Mouse (Mus musculus): Measurements from ENCODE around the gene Arhgap30. TPM values are rescaled to one million over a fixed set of nuclear protein-coding genes. Genes with fewer than 3 reads are reported as not detected.

Gene Arhgap30
- polyA plus RNA-seq, 1 experiment from 2014 or later = 0.74 TPM

GRCm38 (mm10) chr1:171441466-171442412 is 53.0 kb downstream of the Arhgap30 start:
- H3K4me3 ChIP-seq = no peak overlapping the region

DNA sequence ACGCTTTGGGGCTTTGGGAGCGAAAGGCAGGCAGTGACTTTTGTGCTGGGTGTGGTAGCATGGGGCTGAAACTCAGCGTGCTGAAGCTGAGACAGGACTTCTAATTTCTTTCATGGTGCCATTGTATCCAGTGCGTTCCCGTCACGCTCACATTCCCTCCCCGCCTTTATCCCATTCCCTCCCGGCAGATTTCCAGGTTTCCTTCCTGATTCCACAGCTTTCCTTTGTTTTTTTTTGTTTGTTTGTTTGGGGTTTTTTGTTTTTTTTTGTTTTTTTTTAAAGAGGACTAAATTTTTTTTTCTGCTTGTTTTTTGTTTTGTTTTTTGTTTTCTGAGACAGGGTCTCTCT is 53.6 kb downstream of the Arhgap30 start:
- H3K9me3 ChIP-seq = peaks cover 7% of the 10 kb centered on the region; the same call in 1 of the 2 replicates
- 79% methylated on average over 8 of the region's 8 CpGs for WGBS
- DNase-seq (ENCODE audit: extremely low spot score, low spot score) = no peak
- H3K4me3 ChIP-seq = no peak overlapping the region
- H3K27ac ChIP-seq = no peak overlapping the region
- H3K36me3 ChIP-seq (replicated peaks) = no peaks in the 10 kb centered on the region
- peaks cover 35% of the 10 kb centered on the region for H3K27me3 ChIP-seq (ENCODE audit: poor library complexity, severe bottlenecking)
- peaks cover 25% of the 10 kb centered on the region for H3K4me1 ChIP-seq

More at GRCm38 (mm10) chr1:171441466-171442412, 53.0 kb downstream of the Arhgap30 start:
- H3K27me3 ChIP-seq (ENCODE audit: poor library complexity, severe bottlenecking) = peaks cover 41% of the 10 kb centered on the region
- WGBS = 65% methylated on average over 7 of the region's 7 CpGs
- H3K4me1 ChIP-seq = peaks cover 28% of the 10 kb centered on the region
- H3K27ac ChIP-seq = no peak overlapping the region
- no peak for DNase-seq (ENCODE audit: extremely low spot score, low spot score)
- peaks cover 7% of the 10 kb centered on the region; the same call in 1 of the 2 replicates for H3K9me3 ChIP-seq
- H3K36me3 ChIP-seq (replicated peaks) = no peaks in the 10 kb centered on the region

- no peak overlapping the region for H3K4me3 ChIP-seq
- H3K27me3 ChIP-seq (ENCODE audit: poor library complexity, severe bottlenecking) = peaks cover 8% of the 10 kb centered on the region
- peaks cover 4% of the 10 kb centered on the region for H3K4me1 ChIP-seq
- H3K27ac ChIP-seq = no peak overlapping the region
- peaks cover 7% of the 10 kb centered on the region; the same call in 1 of the 2 replicates for H3K9me3 ChIP-seq
- WGBS = 93% methylated on average over 5 of the region's 5 CpGs
- H3K36me3 ChIP-seq (replicated peaks) = no peaks in the 10 kb centered on the region
- DNase-seq (ENCODE audit: extremely low spot score, low spot score) = no peak
These were observed 56.3 kb downstream of the Arhgap30 start for GRCm38 (mm10) chr1:171445050-171445449.

DNA sequence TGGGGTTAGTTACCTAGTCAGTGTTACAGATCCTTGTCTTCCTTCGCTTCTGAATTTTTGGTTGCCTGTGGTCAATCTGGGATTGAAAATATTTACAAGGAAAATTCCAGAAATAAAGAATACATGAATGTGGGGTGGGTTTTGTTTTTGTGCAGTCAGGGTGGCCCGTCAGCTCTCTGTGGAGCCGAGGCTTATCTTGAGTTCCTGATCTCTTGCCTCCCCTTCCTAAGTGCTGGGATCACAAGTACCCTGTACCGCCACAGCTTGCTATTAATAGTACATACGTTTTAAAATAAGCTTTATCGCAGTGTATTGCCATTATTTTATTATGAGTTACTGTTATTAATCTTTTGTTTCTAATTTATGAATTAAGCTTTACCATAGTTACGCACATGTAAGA is 58.1 kb downstream of the Arhgap30 start:
- Histone ChIP-seq H3K27ac (no peak overlapping the region), H3K9me3 (peaks cover 7% of the 10 kb centered on the region; the same call in 1 of the 2 replicates), H3K4me1 (no peaks in the 10 kb centered on the region), H3K36me3 (replicated peaks) (no peaks in the 10 kb centered on the region), H3K27me3 (ENCODE audit: poor library complexity, severe bottlenecking) (no peaks in the 10 kb centered on the region), H3K4me3 (no peak overlapping the region)
- WGBS = 88% methylated on average over 7 of the region's 7 CpGs
- no peak for DNase-seq (ENCODE audit: extremely low spot score, low spot score)

DNA sequence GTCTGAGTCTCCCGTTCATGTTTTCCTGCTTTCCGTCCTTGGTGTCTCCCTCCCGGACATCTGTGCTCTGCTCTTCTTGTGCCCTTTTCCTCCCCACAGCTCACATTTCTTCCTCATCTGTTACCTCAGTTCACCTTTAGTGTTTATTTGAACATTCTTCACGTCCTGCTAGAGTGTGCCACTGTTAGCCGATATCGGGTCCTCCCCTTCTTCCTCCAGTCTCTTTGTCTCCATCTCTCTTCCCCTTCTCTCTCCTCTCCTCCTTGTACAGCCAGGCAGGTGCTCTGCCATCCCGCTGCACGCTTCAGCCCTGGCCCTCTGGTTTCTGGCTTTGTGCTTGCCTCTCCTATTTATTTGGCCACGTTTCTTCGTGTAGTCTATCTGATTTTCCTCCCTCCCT is 58.9 kb downstream of the Arhgap30 start:
- H3K9me3 ChIP-seq = peaks cover 7% of the 10 kb centered on the region; the same call in 1 of the 2 replicates
- no peak overlapping the region for H3K27ac ChIP-seq
- no peaks in the 10 kb centered on the region for H3K4me1 ChIP-seq
- WGBS = 80% methylated on average over 10 of the region's 10 CpGs
- H3K4me3 ChIP-seq = no peak overlapping the region
- H3K36me3 ChIP-seq (replicated peaks) = no peaks in the 10 kb centered on the region
- H3K27me3 ChIP-seq (ENCODE audit: poor library complexity, severe bottlenecking) = no peaks in the 10 kb centered on the region
- DNase-seq (ENCODE audit: extremely low spot score, low spot score) = no peak

DNA sequence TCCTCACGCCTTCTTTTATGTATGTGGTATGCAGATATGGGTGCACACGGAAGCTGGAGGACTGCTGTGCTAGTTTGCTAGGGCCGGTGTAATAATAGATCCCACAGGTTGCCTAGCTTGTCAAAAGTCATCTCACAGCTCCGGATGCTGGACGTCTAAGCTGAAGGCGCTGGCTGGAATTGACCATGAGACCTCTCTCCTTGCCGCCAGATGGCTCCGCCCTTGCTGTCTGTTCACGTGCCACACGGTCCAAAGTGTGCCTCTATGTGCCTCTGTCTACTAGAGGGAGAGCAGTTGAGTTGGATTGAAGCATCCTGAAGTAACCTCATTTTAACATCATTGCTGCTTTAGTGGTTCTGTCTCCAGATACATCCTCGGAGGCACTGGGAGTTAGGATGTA is 61.3 kb downstream of the Arhgap30 start:
- H3K9me3 ChIP-seq = no peaks in the 10 kb centered on the region
- no peaks in the 10 kb centered on the region for H3K27me3 ChIP-seq (ENCODE audit: poor library complexity, severe bottlenecking)
- no peak overlapping the region for H3K27ac ChIP-seq
- no peaks in the 10 kb centered on the region for H3K36me3 ChIP-seq (replicated peaks)
- no peak for DNase-seq (ENCODE audit: extremely low spot score, low spot score)
- no peaks in the 10 kb centered on the region for H3K4me1 ChIP-seq
- 95% methylated on average over 11 of the region's 11 CpGs for WGBS
- no peak overlapping the region for H3K4me3 ChIP-seq

DNA sequence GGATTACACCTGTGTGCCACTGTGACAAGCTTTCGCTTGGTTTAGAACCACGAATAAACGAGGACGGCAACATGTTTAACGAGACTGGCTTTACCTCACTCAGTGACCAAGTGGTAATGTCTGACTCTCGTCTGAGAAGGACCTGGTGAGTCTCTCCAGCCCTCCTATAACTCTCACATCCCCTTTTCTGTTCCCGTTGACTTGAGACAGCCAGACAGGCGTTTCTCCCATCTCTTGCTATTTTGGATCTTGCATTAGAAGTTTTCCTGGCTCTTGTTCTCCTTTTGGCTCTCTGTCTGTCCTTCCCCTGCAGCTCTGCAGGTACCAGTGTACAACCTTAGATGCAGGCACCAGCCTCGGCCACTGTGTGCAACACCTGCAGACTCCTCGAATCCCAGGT is 62.2 kb downstream of the Arhgap30 start:
- H3K4me1 ChIP-seq = no peaks in the 10 kb centered on the region
- no peak overlapping the region for H3K27ac ChIP-seq
- H3K9me3 ChIP-seq = no peaks in the 10 kb centered on the region
- 90% methylated on average over 10 of the region's 10 CpGs for WGBS
- H3K27me3 ChIP-seq (ENCODE audit: poor library complexity, severe bottlenecking) = no peaks in the 10 kb centered on the region
- H3K4me3 ChIP-seq = no peak overlapping the region
- H3K36me3 ChIP-seq (replicated peaks) = no peaks in the 10 kb centered on the region
- DNase-seq (ENCODE audit: extremely low spot score, low spot score) = no peak

- no peak for DNase-seq (ENCODE audit: extremely low spot score, low spot score)
- Histone ChIP-seq H3K4me3 (no peak overlapping the region), H3K36me3 (replicated peaks) (no peaks in the 10 kb centered on the region), H3K27me3 (ENCODE audit: poor library complexity, severe bottlenecking) (no peaks in the 10 kb centered on the region), H3K4me1 (no peaks in the 10 kb centered on the region), H3K9me3 (no peaks in the 10 kb centered on the region), H3K27ac (no peak overlapping the region)
- 84% methylated on average over 5 of the region's 5 CpGs for whole genome bisulfite sequencing
These were observed 63.8 kb downstream of the Arhgap30 start for GRCm38 (mm10) chr1:171452522-171452921.

DNA sequence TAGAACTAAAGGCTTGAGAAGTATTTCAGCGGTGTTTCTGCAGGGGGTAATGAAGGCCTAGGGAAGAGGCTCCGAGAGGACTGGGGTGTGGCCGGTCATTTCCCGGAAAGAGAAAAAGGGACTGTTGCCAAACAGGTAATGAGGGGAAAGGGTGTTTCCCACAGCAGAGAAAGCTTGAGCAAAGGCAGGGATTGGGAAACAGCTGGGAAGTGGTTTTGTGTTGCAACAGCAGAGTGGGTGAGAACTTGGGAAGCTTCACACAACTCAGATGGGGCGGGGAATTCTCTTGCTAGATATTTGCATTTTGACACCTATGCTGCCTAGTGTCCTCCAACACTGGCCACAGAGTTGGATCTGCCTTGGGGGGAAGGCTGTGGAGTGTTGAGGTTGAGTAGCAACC is 64.2 kb downstream of the Arhgap30 start:
- DNase-seq (ENCODE audit: extremely low spot score, low spot score) = no peak
- Histone ChIP-seq H3K27me3 (ENCODE audit: poor library complexity, severe bottlenecking) (no peaks in the 10 kb centered on the region), H3K9me3 (no peaks in the 10 kb centered on the region), H3K27ac (no peak overlapping the region), H3K36me3 (replicated peaks) (no peaks in the 10 kb centered on the region), H3K4me3 (no peak overlapping the region), H3K4me1 (no peaks in the 10 kb centered on the region)
- WGBS = 88% methylated on average over 5 of the region's 5 CpGs

DNA sequence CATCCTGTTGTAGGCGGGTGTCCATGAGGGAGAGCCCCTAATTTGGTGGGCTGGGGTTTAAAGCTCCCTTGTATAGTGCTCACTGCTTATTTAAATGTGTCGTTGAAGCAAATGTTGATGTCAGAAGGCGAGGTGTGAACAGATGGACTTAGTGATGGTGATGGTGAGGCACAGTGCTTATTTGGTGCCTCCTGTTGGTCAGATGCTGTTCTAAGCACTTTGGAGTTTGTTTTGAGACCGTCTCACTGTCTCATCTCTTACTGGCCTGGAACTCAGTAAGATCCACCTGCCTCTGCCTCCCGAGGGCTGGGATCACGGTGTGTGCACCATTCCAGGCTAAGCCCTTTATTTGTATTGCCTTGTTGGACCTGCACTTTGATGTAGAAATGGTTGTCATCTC is 66.2 kb downstream of the Arhgap30 start:
- no peak for DNase-seq (ENCODE audit: extremely low spot score, low spot score)
- no peaks in the 10 kb centered on the region for H3K36me3 ChIP-seq (replicated peaks)
- no peaks in the 10 kb centered on the region for H3K27me3 ChIP-seq (ENCODE audit: poor library complexity, severe bottlenecking)
- 89% methylated on average over 6 of the region's 6 CpGs for WGBS
- peaks cover 7% of the 10 kb centered on the region for H3K4me1 ChIP-seq
- H3K9me3 ChIP-seq = no peaks in the 10 kb centered on the region
- H3K27ac ChIP-seq = no peak overlapping the region
- H3K4me3 ChIP-seq = no peak overlapping the region

GRCm38 (mm10) chr1:171457568-171457967 is 68.8 kb downstream of the Arhgap30 start:
- Histone ChIP-seq H3K27ac (no peak overlapping the region), H3K4me1 (peaks cover 17% of the 10 kb centered on the region), H3K4me3 (no peak overlapping the region), H3K27me3 (ENCODE audit: poor library complexity, severe bottlenecking) (no peaks in the 10 kb centered on the region), H3K9me3 (no peaks in the 10 kb centered on the region), H3K36me3 (replicated peaks) (peaks cover 6% of the 10 kb centered on the region; the same call in 1 of the 2 replicates)
- DNase-seq (ENCODE audit: extremely low spot score, low spot score) = no peak
- WGBS = 96% methylated on average over 1 of the region's 1 CpGs

- H3K36me3 ChIP-seq (replicated peaks) = peaks cover 10% of the 10 kb centered on the region; the same call in 1 of the 2 replicates
- H3K27me3 ChIP-seq (ENCODE audit: poor library complexity, severe bottlenecking) = no peaks in the 10 kb centered on the region
- no peak overlapping the region; the same call in 1 of the 2 replicates for H3K4me3 ChIP-seq
- H3K9me3 ChIP-seq = no peaks in the 10 kb centered on the region; the same call in 1 of the 2 replicates
- peaks cover 17% of the 10 kb centered on the region for H3K4me1 ChIP-seq
- no peak for DNase-seq (ENCODE audit: extremely low spot score, low spot score)
- WGBS = 60% methylated on average over 5 of the region's 5 CpGs
- H3K27ac ChIP-seq = peak overlapping the region; percentile 27; the same call in 1 of the 2 replicates
These were observed 71.0 kb downstream of the Arhgap30 start for GRCm38 (mm10) chr1:171459791-171460190.

All from forebrain, embryonic 10.5 days (tissue).